Mouse (Mus musculus) leukemia stem cell, adult 10-12 weeks (primary cell): ENCODE results near the gene Olfr671. TPM values are rescaled to one million over a fixed set of nuclear protein-coding genes. Genes with fewer than 3 reads are reported as not detected.

Experiments
- polyA plus RNA-seq: library from polyadenylated mRNA; stranded (reverse); fragments of >175 nt; gene quantifications from 2 replicates; pipeline ENCODE4 v1.2.3, GENCODE M21; 2012; ENCODE audit warnings: low replicate concordance

The Olfr671 gene
- 0.12 TPM in 1 of 2 replicates, not detected in the other for polyA plus RNA-seq

GRCm38 (mm10) chr7:104979026-104979425 lies at the start of gene Olfr671:
Olfr671 (minus strand) TSS chr7:104979126.

GRCm38 (mm10) chr7:105028360-105028759 lies 49.4 kb upstream of the Olfr671 start, which contains the start of gene Olfr675:
Olfr675 (minus strand) TSS chr7:105028460.

GRCm38 (mm10) chr7:105001929-105002328 lies 23.0 kb upstream of the Olfr671 start, which contains the start of gene Olfr672:
Olfr672 (minus strand) TSS chr7:105002029.

GRCm38 (mm10) chr7:104962520-104962919 lies 16.4 kb downstream of the Olfr671 start, which contains the start of gene Olfr670:
Olfr670 (minus strand) TSS chr7:104962620.

GRCm38 (mm10) chr7:104933940-104934339 lies 45.0 kb downstream of the Olfr671 start, which contains the start of gene Olfr669:
Olfr669 (plus strand) TSS chr7:104934240.

GRCm38 (mm10) chr7:104927957-104928356 lies 51.0 kb downstream of the Olfr671 start, which contains the start of gene Olfr668:
Olfr668 (minus strand) TSS chr7:104928057.

Other genes with a start within 250 kb of the Olfr671 start
- not detected in 2 replicates for gene Usp17le, start 201.7 kb downstream of the Olfr671 start, polyA plus RNA-seq
- not detected in 2 replicates for gene Usp17lb, start 136.5 kb downstream of the Olfr671 start, polyA plus RNA-seq
- not detected in 2 replicates for gene Usp17la, start 122.1 kb downstream of the Olfr671 start, polyA plus RNA-seq
- not detected in 2 replicates for gene Olfr665, start 101.1 kb downstream of the Olfr671 start, polyA plus RNA-seq
- gene Olfr666, start 83.2 kb downstream of the Olfr671 start, polyA plus RNA-seq: not detected in 2 replicates
- gene Olfr667, start 57.6 kb downstream of the Olfr671 start, polyA plus RNA-seq: 0.19 TPM in 1 of 2 replicates, not detected in the other
- not detected in 2 replicates for gene Olfr668, start 51.1 kb downstream of the Olfr671 start, polyA plus RNA-seq
- not detected in 2 replicates for gene Olfr669, start 44.9 kb downstream of the Olfr671 start, polyA plus RNA-seq
- gene Olfr670, start 16.5 kb downstream of the Olfr671 start, polyA plus RNA-seq: not detected in 2 replicates
- not detected in 2 replicates for gene Olfr672, start 22.9 kb upstream of the Olfr671 start, polyA plus RNA-seq
- gene Olfr675, start 49.3 kb upstream of the Olfr671 start, polyA plus RNA-seq: not detected in 2 replicates
- not detected in 2 replicates for gene Olfr676, start 53.6 kb upstream of the Olfr671 start, polyA plus RNA-seq
- not detected in 2 replicates for gene Olfr677, start 72.2 kb upstream of the Olfr671 start, polyA plus RNA-seq
- gene Olfr678, start 85.3 kb upstream of the Olfr671 start, polyA plus RNA-seq: not detected in 2 replicates
- gene Olfr679, start 102.1 kb upstream of the Olfr671 start, polyA plus RNA-seq: not detected in 2 replicates
- not detected in 2 replicates for gene Olfr680-ps1, start 113.7 kb upstream of the Olfr671 start, polyA plus RNA-seq
- gene Olfr681, start 137.7 kb upstream of the Olfr671 start, polyA plus RNA-seq: not detected in 2 replicates
- gene Olfr683, start 167.9 kb upstream of the Olfr671 start, polyA plus RNA-seq: 0.26 TPM in 1 of 2 replicates, not detected in the other
- not detected in 2 replicates for gene Olfr684, start 184.5 kb upstream of the Olfr671 start, polyA plus RNA-seq
- not detected in 2 replicates for gene Olfr685, start 206.9 kb upstream of the Olfr671 start, polyA plus RNA-seq
- not detected in 2 replicates for gene Olfr686, start 228.4 kb upstream of the Olfr671 start, polyA plus RNA-seq